Mouse (Mus musculus): ENCODE results near the gene Mdh2. TPM values are rescaled to one million over a fixed set of nuclear protein-coding genes. Genes with fewer than 3 reads are reported as not detected.

Mdh2 gene
- total and polyA plus RNA-seq, 3 experiments, result 153 to 799 (median 245) TPM

DNA sequence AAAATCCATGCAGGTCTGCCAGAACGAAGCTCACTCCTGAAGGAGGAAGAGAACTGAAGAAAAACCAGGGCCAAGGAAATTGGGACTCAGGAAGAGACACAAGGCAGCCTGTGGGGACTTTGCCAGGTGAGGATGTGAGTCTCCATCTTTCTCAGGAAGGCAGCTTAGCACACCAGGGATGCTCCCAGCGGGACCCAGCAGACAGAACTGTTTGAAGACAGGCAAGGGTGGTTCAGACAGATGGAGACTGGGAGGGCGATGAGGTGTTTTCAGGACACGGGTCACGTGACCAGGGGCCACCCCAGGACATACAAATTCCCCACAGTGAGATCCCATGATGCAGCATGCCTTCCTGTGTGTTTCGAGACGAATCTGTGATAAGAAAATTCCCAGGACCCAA, 40.2 kb downstream of the Mdh2 start:
- Histone ChIP-seq H3K9me3 (replicated peaks) (no peaks in the 10 kb centered on the region), H3K36me3 (replicated peaks) (no peaks in the 10 kb centered on the region), H3K27me3 (ENCODE audit: insufficient read depth, low read length) (peaks cover 2% of the 10 kb centered on the region; the same call in 1 of the 2 replicates), H3K4me1 (ENCODE audit: insufficient read depth, low read depth, low read length) (no peaks in the 10 kb centered on the region), H3K4me3 (ENCODE audit: low read depth, low read length) (no peak overlapping the region)
- DNase-seq (ENCODE audit: low spot score) (no peak), ATAC-seq (ENCODE audit: extremely low read depth, insufficient number of reproducible peaks, low FRiP score, poor library complexity, severe bottlenecking) (no peak)
- TF ChIP-seq CTCF (IDR thresholded peaks at IDR 0.05; ENCODE audit: low read depth, low read length) (no peak), TAL1 (conservative IDR thresholded peaks at IDR 0.05; ENCODE audit: low read depth, low read length) (no peak), GATA2 (IDR thresholded peaks at IDR 0.05; ENCODE audit: borderline replicate concordance, low read depth, low read length) (no peak), POLR2AphosphoS5 (IDR thresholded peaks at IDR 0.05; ENCODE audit: insufficient replicate concordance, low read depth, low read length) (no peak), GATA1 (IDR thresholded peaks at IDR 0.05; ENCODE audit: borderline replicate concordance, low read length) (no peak)

DNA sequence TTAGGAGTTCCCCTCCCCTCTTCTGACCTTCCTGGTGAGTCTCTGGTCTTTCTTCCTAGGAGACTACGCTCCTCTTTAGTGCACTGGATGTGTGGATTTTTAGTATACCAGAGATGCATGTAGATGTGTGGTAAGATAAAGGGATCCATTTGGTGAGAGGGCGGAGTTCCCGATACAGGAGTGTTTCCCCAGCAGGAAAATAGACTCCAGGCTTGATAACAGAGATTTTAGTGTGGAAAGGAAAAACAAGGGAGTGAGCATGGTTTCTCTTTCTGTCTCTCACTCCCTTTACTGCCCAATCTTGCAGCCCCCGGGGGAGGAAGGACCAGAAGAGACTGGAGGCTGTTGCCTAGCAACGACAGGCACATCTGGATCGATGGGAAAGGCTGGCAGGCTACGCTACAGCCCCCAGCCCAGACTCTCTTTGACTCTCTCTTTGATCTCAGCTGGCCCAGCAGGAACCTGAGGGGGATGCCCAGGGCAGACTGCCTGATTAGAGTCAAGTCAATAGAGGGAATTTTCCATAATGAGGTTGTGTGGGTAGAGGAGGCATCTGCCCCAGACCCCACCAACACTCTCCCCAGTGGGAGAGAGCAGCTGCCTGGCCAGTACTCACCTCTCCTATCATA, 44.1 kb downstream of the Mdh2 start:
- H3K9me3 ChIP-seq (replicated peaks), result no peaks in the 10 kb centered on the region
- no peaks in the 10 kb centered on the region for H3K36me3 ChIP-seq (replicated peaks)
- H3K27me3 ChIP-seq (ENCODE audit: insufficient read depth, low read length), result peaks cover 10% of the 10 kb centered on the region; the same call in 1 of the 2 replicates
- TF ChIP-seq POLR2AphosphoS5 (IDR thresholded peaks at IDR 0.05; ENCODE audit: insufficient replicate concordance, low read depth, low read length), result no peak
- no peak for TF ChIP-seq GATA1 (IDR thresholded peaks at IDR 0.05; ENCODE audit: borderline replicate concordance, low read length)
- no peak for TF ChIP-seq TAL1 (conservative IDR thresholded peaks at IDR 0.05; ENCODE audit: low read depth, low read length)
- no peak for TF ChIP-seq CTCF (IDR thresholded peaks at IDR 0.05; ENCODE audit: low read depth, low read length)
- H3K4me3 ChIP-seq (ENCODE audit: low read depth, low read length), result no peak overlapping the region
- no peak for ATAC-seq (ENCODE audit: extremely low read depth, insufficient number of reproducible peaks, low FRiP score, poor library complexity, severe bottlenecking)
- DNase-seq (ENCODE audit: low spot score), result no peak
- no peaks in the 10 kb centered on the region for H3K4me1 ChIP-seq (ENCODE audit: insufficient read depth, low read depth, low read length)

DNA sequence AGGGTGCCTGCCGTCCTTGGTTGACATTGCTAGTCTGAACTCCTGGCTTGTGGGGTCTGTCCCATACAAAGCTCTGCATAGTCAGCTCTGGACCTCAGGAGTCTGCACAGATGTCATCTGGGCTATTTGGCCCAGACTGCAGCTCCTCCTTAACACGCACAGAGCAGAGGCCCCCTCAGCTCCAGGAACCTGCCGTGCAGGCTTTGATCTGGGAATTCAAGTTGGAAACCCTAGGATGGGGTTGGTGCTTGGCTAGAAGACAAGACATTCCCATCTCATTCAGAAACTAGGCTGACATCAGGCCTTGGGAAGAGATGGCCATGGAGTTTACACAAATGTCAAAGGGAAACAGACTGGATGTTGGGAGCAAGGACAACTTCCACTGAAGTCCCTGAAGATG, 46.2 kb downstream of the Mdh2 start:
- DNase-seq (ENCODE audit: low spot score) (no peak), ATAC-seq (ENCODE audit: extremely low read depth, insufficient number of reproducible peaks, low FRiP score, poor library complexity, severe bottlenecking) (no peak)
- Histone ChIP-seq H3K9me3 (replicated peaks) (no peaks in the 10 kb centered on the region), H3K4me3 (ENCODE audit: low read depth, low read length) (no peak overlapping the region), H3K27me3 (ENCODE audit: insufficient read depth, low read length) (peaks cover 10% of the 10 kb centered on the region; the same call in 1 of the 2 replicates), H3K4me1 (ENCODE audit: insufficient read depth, low read depth, low read length) (no peaks in the 10 kb centered on the region), H3K36me3 (replicated peaks) (no peaks in the 10 kb centered on the region)
- no peak for TF ChIP-seq GATA1 (IDR thresholded peaks at IDR 0.05; ENCODE audit: borderline replicate concordance, low read length)
- no peak for TF ChIP-seq GATA2 (IDR thresholded peaks at IDR 0.05; ENCODE audit: borderline replicate concordance, low read depth, low read length)
- TF ChIP-seq TAL1 (conservative IDR thresholded peaks at IDR 0.05; ENCODE audit: low read depth, low read length), result no peak
- TF ChIP-seq POLR2AphosphoS5 (IDR thresholded peaks at IDR 0.05; ENCODE audit: insufficient replicate concordance, low read depth, low read length), result no peak
- TF ChIP-seq CTCF (IDR thresholded peaks at IDR 0.05; ENCODE audit: low read depth, low read length), result no peak

DNA sequence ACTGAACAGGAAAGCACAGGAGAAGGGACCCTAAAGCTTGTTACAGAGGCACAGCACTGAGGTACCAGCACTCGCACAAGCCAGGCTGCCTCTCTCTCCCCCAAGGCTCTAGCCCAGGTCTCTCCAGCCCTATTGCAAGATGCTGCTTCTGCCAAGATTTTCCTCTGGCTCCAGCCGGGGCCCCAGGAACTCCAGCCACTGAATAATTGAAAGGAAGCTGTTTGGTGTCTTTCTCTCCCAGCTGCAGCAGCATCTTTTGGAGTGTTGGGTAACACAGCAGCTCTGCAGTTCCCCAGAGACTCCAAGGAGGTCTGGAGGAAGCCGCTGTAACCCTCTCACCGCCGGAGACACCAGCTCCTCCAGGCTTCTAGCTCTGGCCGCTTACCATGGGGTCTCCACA, 47.9 kb downstream of the Mdh2 start:
- ATAC-seq (ENCODE audit: extremely low read depth, insufficient number of reproducible peaks, low FRiP score, poor library complexity, severe bottlenecking) (no peak), DNase-seq (ENCODE audit: low spot score) (no peak)
- no peak overlapping the region for H3K4me3 ChIP-seq (ENCODE audit: low read depth, low read length)
- no peak for TF ChIP-seq TAL1 (conservative IDR thresholded peaks at IDR 0.05; ENCODE audit: low read depth, low read length)
- no peak for TF ChIP-seq GATA1 (IDR thresholded peaks at IDR 0.05; ENCODE audit: borderline replicate concordance, low read length)
- no peak for TF ChIP-seq CTCF (IDR thresholded peaks at IDR 0.05; ENCODE audit: low read depth, low read length)
- TF ChIP-seq GATA2 (IDR thresholded peaks at IDR 0.05; ENCODE audit: borderline replicate concordance, low read depth, low read length), result no peak
- TF ChIP-seq POLR2AphosphoS5 (IDR thresholded peaks at IDR 0.05; ENCODE audit: insufficient replicate concordance, low read depth, low read length), result no peak
- no peaks in the 10 kb centered on the region for H3K4me1 ChIP-seq (ENCODE audit: insufficient read depth, low read depth, low read length)
- H3K27me3 ChIP-seq (ENCODE audit: insufficient read depth, low read length), result peaks cover 8% of the 10 kb centered on the region; the same call in 1 of the 2 replicates
- H3K9me3 ChIP-seq (replicated peaks), result no peaks in the 10 kb centered on the region
- H3K36me3 ChIP-seq (replicated peaks), result no peaks in the 10 kb centered on the region

DNA sequence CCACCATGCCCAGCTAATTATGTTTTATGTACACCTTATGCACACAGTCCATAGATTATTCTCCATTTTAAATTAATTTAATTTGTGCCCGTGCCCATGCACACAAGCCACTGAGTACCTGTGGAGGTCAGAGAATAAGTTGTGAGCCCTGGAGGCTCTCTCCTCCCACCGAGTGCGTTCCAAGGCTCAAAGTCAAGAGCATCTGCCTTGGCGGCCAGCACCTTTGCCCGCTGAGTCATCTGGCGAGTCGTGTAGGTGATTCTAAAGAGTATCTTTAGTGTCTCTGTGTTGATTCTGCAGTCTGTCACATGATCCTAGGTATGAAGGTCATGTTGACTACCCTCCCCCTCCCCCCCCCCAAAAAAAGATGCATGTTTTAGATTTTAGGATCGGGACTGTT, 51.1 kb downstream of the Mdh2 start:
- no peak overlapping the region for H3K4me3 ChIP-seq (ENCODE audit: low read depth, low read length)
- no peaks in the 10 kb centered on the region for H3K36me3 ChIP-seq (replicated peaks)
- ATAC-seq (ENCODE audit: extremely low read depth, insufficient number of reproducible peaks, low FRiP score, poor library complexity, severe bottlenecking) (no peak), DNase-seq (ENCODE audit: low spot score) (no peak)
- H3K9me3 ChIP-seq (replicated peaks), result no peaks in the 10 kb centered on the region
- H3K27me3 ChIP-seq (ENCODE audit: insufficient read depth, low read length), result peaks cover 11% of the 10 kb centered on the region; the same call in 1 of the 2 replicates
- no peak for TF ChIP-seq CTCF (IDR thresholded peaks at IDR 0.05; ENCODE audit: low read depth, low read length)
- TF ChIP-seq TAL1 (conservative IDR thresholded peaks at IDR 0.05; ENCODE audit: low read depth, low read length), result no peak
- no peak for TF ChIP-seq GATA1 (IDR thresholded peaks at IDR 0.05; ENCODE audit: borderline replicate concordance, low read length)
- no peak for TF ChIP-seq POLR2AphosphoS5 (IDR thresholded peaks at IDR 0.05; ENCODE audit: insufficient replicate concordance, low read depth, low read length)
- no peak for TF ChIP-seq GATA2 (IDR thresholded peaks at IDR 0.05; ENCODE audit: borderline replicate concordance, low read depth, low read length)
- H3K4me1 ChIP-seq (ENCODE audit: insufficient read depth, low read depth, low read length), result no peaks in the 10 kb centered on the region

DNA sequence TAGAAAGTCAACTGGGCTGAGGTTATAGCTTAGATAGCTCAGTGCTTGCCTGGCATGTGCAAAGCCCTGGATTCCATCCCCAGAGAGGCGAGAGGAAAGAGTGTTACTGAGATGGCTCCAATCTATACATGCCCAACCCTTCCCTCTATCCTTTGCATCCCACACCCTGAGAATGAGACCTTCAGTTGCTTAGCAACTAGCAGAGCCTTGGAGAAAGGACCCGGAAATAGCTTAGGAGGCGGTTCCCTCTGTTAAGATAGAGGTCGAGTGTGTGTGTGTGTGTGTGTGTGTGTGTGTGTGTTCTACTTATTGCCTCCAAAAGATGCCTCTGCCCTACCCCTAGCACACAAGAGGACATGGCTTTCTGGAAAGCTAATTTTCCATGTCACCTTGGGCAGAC, 54.4 kb downstream of the Mdh2 start:
- TF ChIP-seq TAL1 (conservative IDR thresholded peaks at IDR 0.05; ENCODE audit: low read depth, low read length), result no peak
- TF ChIP-seq GATA2 (IDR thresholded peaks at IDR 0.05; ENCODE audit: borderline replicate concordance, low read depth, low read length), result no peak
- TF ChIP-seq GATA1 (IDR thresholded peaks at IDR 0.05; ENCODE audit: borderline replicate concordance, low read length), result no peak
- no peak for TF ChIP-seq CTCF (IDR thresholded peaks at IDR 0.05; ENCODE audit: low read depth, low read length)
- TF ChIP-seq POLR2AphosphoS5 (IDR thresholded peaks at IDR 0.05; ENCODE audit: insufficient replicate concordance, low read depth, low read length), result no peak
- H3K4me1 ChIP-seq (ENCODE audit: insufficient read depth, low read depth, low read length), result peaks cover 4% of the 10 kb centered on the region
- peaks cover 5% of the 10 kb centered on the region; the same call in 1 of the 2 replicates for H3K27me3 ChIP-seq (ENCODE audit: insufficient read depth, low read length)
- no peaks in the 10 kb centered on the region for H3K36me3 ChIP-seq (replicated peaks)
- no peak for ATAC-seq (ENCODE audit: extremely low read depth, insufficient number of reproducible peaks, low FRiP score, poor library complexity, severe bottlenecking)
- no peak for DNase-seq (ENCODE audit: low spot score)
- H3K9me3 ChIP-seq (replicated peaks), result no peaks in the 10 kb centered on the region
- H3K4me3 ChIP-seq (ENCODE audit: low read depth, low read length), result no peak overlapping the region

Measured in G1E (cell line).